Mouse (Mus musculus) spleen, postnatal 4 days (tissue): ENCODE data around the gene Erf.

Experiments
- DNase-seq, 2 experiments: peaks; one replicate each; pipeline ENCODE4 v3.0.0; 2022; ENCODE audit warnings: low spot score in 2 of 2

Erf gene

DNA sequence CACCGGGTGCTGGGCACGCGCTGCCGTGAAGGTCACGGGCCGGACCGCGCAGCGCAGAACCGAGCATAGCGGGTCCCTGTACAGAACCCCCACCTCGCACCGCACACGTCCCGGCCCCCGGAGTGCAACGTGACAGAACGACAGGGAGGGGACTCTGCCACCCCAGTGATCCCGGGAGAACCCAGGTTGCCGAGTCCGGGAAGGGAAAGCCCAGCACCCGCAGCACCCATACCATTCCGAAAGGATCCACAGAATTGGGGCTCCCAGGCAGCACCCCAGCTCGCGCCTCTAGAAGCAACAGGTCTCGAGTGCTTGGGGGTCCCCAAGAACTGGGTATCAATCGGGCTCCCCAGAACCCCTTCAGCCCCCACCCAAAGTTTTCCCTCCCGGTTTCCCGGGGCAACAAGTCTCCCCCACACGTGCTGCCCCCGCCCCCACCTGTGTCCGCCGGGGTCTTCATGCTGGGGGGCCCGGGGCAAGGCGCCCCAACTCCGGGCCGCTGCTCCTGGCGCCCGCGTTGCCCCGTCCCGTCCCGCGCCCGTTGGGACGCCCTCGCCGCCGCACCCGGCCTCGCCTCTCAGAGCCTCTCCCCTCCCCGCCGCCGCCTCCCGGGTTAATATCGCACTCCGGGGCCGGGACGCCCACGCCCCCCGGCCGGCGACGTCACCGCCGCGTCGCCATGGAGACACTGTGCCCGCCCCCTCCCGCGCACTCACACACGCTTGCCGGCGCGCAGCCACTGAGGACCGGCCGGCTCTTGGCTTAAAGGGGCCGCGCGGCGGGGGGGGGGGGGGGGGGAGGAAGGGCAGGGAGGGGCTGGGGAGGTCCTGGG lies at the start of gene Erf:
Gene Erf (minus strand): TSS at position 621 of the 832 bp plus-strand sequence.
- peak; percentile 95 to 99 for DNase-seq

DNA sequence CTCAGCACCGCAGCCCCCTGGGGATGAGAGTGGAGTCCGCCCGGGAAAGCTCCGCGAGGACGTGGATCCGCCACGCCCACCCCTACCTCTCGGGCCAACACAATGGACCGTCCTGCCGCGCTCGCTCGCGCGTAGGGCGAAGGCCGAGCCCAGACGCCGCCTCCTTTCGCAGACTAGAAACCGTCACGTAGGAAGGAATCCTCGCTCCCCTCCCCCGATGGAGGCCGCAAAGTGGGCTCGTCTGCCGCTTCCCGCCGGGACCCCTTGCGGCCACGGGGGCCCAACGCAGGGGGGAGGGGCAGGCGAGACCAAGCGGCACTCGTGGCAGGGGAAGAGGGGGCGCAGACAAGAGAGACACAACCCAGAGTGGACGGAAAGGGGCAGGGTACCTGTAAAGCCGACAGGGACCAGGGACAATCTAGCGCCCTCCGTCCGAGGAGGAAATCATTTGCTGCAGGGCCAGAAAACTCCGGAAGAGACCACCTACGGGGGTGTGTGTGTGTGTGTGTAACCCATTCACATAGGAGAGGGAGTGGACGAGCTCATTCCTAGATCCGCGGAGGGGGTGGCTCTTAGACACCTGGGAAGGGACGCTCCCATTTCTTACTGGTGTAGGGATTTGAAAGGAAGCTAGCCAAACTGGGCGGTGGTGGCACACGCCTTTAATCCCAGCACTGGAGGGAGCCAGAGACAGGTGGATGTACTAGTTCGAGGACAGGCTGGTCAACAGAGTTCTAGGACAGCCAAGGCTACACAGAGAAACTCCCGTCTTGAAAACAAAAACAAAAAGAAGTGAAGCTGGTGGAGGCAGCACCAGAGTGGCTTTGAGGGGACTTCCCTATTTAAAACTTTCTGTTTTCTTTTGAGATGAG lies 47.1 kb upstream of the Erf start, which contains the start of gene Pafah1b3:
Gene Pafah1b3 (minus strand): TSS at position 533 of the 872 bp plus-strand sequence.
- peak; percentile 64 to 83 for DNase-seq

DNA sequence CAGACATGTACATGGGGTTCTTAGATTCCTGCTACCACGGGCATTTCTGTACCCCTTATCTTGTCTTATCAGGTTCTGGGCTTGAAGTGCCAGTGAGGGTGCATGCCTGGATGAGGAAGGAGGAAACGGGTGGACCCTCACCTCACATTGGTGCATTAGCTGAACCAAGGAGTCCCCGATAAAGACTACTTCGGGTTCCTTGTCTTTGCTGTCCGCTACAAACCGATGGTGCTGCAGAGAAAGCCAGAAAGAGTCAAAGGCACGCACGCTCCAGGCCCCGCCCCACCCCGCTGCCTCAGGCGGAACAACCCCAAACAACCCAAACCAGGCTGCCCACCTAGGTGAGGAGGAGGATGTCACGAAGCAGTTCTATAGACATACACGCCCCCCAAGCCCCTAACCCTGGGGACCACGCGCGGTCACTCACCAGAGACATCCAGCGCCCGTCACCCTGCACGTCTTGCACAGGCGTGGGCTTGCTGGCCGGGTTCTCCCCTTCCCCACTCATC lies 46.4 kb upstream of the Erf start:
- peak; percentile 64 to 80 for DNase-seq

DNA sequence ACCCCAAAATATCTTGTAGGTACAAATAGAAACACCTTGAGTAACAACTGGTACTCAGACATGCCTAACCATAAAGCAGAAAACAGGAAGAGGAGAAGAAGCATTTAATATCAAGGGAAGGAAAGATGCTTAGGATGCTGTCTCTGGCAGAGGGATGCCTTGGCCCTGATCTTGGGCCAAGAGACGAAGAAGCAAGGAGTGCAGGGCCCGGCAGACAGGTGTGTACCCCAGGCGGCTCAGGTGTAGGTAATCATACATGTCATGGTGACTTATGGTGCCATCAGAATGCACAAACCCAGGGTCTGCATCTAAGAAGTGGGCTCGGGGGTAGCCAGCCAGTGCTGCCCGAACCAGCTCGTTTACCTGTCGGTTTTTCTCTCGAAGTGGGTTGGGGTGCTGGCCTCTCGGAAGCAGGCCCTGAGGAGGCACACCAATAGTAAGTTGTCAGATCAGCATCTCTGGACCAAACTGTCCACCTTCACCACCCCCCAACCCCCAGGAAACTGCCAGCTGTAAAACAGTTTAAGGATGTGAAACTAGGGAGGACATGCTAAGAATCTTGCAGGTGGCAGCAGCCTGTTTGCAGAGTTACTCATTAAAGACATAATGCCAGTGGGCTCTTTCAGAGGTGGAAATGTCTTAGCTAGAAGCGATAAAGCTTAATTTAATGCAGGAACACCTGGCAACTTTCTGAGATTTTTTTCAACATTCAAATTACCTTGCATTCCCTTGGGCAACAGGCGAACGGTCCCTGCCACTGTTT lies 44.6 kb upstream of the Erf start:
- DNase-seq = peak; percentile 15 to 64

DNA sequence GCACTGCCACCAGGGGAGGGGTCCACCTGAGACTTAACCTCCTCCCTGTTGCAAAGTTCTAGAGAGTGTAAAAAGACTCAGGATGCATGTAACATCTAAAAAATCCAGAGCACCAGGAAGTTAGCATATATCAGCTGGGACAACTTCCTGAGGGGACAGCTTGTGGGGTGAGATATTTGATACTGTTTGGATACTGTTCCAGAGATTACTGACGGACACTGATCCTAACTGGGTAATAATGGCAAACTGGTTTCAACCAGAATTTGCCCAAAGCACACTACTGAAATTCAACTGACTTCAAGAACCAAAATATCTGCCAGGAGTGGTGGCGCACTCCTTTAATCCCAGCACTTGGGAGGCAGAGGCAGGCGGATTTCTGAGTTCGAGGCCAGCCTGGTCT lies 43.9 kb upstream of the Erf start:
- no peak for DNase-seq

DNA sequence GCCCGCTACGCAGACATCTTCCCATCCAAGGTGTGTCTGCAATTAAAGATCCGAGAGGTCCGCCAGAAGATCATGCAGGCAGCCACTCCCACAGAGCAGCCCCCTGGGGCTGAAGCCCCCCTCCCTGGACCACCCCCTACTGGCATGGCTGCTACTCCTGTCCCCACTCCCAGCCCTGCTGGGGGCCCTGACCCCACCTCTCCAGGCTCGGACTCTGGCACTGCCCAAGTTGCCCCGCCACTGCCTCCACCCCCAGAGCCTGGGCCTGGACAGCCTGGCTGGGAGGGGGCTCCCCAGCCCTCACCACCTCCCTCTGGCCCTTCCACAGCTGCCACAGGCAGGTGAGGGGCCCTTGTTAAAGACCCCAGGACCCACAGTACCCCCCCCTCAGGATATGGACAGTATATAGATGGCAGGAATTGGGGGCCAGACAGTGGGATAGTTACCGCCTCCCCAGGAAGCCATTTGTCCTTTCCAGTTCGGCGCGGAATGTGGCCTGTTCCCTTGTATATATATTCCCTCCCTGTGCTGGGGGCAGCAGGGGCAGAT lies 42.7 kb upstream of the Erf start:
- no peak for DNase-seq

DNA sequence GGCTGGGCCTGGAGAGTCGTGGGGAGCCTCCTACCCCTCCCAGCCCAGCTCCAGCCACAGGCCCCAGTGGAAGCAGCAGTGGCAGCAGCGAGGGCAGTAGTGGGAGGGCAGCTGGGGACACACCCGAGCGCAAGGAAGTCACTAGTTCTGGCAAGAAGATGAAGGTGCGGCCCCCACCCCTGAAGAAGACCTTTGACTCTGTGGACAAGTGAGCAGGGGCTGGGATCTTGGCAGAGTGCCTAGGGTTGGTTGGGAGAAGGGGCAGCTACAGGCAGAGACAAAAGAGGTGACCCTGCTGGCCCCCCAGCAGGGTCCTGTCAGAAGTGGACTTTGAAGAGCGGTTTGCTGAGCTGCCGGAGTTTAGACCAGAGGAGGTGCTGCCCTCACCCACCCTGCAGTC lies 41.5 kb upstream of the Erf start:
- peak in 1 of 2 experiments; percentile 61 for DNase-seq

DNA sequence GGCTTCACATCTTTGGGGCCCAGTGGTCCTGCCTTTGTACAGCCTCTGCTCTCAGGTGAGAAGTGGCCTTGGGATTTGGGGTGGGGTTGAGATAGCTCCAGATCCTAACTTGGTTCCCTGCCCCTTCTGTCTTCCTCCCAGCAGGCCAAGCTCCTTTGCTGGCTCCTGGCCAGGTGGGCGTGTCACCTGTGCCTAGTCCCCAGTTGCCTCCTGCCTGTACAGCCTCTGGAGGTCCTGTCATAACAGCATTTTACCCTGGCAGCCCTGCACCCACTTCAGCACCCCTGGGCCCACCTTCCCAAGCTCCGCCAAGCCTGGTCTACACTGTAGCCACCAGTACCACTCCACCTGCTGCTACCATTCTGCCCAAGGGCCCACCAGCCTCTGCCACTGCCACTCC lies 40.4 kb upstream of the Erf start:
- DNase-seq = peak; percentile 60 to 75

DNA sequence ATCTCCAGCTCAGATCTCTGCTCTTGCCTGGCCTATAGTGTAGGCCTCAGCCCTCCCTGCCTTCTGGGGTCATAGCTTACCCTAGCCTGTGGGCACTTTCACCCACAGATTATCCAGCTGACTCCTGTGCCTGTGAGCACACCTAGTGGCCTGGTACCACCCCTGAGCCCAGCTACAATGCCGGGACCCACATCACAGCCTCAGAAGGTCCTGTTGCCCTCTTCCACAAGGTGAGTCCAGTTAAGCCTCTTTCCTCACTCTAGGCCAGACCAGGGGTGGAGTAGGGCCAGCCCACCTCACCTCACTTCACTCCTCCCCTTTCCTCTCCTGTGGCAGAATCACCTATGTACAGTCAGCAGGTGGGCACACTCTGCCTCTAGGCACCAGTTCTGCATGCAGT lies 39.9 kb upstream of the Erf start:
- peak in 1 of 2 experiments; percentile 53 for DNase-seq

DNA sequence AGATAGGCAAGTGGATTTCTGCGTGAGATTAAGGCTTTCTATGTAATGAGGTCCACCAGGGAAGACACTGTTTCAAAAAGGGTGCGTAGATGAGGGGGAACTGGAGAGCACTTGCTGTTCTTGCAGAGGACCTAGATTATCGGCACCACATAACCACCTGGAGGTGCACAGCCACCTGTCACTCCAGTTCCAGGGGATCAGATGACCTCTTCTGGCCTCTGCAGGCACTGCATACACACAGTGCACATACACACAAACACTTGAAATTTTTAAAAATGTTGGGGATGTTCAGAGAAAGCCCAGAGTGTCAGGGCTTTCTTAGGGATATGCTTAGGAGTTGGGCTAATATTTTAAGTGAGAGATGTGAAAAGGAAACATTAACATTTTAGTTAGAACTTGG lies 39.4 kb upstream of the Erf start:
- peak in 1 of 2 experiments; percentile 55 for DNase-seq

DNA sequence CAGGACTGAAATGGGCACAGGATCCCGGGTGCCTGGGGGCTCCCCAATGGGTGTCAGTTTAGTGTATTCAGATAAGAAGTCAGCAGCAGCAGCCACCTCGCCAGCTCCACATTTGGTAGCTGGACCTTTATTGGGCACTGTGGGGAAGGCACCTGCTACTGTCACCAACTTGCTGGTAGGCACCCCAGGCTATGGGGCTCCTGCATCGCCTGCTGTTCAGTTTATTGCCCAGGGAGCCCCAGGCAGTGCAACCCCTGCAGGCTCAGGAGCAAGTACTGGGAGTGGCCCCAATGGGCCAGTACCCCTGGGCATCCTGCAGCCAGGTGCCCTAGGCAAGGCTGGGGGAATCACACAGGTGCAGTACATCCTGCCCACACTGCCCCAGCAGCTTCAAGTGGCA lies 38.2 kb upstream of the Erf start:
- DNase-seq = no peak

DNA sequence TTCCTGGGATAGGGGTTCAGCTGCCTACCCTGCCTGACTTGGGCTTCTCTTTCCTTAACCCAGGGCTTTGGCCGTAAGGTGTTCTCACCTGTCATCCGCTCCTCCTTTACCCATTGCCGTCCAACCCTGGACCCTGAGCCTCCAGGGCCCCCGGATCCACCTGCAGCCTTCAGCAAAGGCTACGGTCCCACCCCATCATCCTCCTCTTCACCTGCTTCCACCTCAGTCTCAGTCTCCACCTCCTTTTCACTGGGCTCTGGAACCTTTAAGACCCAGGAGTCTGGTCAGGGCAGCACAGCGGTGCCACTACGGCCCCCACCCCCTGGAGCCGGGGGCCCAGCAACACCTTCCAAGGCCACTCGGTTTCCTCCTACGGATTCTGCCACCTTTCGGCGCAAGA lies 37.5 kb upstream of the Erf start:
- DNase-seq = peak in 1 of 2 experiments; percentile 58

DNA sequence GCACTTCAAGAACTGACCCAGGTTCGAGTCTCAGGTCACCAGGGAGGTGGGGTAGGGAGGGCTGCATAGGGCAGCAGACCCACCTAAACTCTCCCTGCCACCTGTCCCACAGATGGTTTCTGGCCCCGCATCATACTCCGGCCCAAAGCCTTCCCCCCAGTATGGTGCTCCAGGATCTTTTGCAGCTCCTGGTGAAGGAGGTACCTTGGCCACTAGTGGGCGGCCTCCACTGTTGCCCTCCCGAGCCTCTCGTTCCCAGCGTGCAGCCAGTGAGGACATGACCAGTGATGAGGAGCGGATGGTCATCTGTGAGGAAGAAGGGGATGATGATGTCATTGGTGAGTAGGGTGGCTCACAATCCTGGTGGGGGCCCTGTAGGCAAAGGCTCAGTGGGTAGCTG lies 36.4 kb upstream of the Erf start:
- DNase-seq = peak in 1 of 2 experiments; percentile 59

DNA sequence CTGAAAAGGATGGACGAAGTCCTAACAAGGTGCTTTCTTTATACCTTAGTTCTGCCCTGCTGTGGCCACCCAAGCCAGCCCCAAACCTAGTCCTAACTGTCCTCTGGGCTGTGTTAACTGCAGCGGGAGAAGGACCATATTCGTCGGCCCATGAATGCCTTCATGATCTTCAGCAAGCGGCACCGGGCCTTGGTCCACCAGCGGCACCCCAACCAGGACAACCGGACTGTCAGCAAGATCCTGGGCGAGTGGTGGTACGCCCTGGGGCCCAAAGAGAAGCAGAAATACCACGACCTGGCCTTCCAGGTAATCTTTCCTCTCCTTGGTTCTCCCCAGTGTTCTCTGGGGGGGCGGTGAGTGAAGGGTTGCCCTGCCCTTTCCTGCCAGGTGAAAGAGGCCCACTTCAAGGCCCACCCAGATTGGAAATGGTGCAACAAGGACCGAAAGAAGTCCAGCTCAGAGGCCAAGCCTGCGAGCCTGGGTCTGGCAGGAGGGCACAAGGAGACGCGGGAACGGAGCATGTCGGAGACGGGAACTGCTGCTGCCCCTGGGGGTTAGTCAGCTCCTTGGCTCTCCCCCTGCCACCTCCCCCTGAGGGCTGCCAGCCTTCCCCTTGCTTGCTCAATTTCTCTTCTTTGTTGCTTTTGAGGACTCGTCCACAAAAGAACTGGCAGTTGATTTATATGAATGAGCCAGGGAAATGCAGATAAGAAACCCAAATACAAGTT lies 35.1 kb upstream of the Erf start:
- peak; percentile 12 to 63 for DNase-seq

DNA sequence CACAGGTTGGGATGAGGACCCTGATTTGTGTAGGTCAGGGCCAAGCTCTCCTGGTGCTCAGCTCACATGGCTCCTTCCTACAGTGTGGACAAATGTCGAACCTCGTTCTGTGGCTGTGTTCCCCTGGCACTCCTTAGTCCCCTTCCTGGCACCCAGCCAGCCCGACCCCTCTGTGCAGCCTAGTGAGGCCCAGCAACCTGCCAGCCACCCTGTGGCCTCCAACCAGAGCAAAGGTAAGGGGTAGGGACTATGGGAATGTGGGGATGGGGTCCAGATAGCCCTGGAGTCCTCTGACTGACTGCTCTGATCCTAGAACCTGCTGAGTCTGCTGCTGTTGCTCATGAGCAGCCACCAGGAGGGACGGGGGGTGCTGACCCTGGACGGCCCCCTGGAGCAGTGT lies 34.2 kb upstream of the Erf start:
- DNase-seq = peak; percentile 16 to 69

DNA sequence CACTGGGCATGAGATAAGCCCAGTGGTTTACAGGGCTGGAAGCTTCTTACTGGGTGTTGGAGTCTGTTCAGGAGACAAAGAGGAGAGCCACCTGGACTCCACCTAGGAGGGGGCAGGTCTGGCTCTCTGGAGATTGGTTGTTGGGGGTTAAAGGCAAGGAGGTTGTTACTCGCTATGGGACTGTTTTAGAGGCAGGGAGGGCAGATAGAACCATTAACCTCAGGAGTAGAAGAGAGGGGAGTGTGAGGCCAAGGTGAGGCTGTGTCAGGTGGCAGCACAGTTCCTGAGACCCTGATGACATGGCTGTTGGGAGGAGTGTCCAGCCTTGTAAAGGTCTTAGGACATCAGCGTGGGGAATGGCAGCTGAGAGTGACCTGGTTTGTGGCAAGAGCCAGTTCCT lies 33.6 kb upstream of the Erf start:
- DNase-seq = peak in 1 of 2 experiments; percentile 14

DNA sequence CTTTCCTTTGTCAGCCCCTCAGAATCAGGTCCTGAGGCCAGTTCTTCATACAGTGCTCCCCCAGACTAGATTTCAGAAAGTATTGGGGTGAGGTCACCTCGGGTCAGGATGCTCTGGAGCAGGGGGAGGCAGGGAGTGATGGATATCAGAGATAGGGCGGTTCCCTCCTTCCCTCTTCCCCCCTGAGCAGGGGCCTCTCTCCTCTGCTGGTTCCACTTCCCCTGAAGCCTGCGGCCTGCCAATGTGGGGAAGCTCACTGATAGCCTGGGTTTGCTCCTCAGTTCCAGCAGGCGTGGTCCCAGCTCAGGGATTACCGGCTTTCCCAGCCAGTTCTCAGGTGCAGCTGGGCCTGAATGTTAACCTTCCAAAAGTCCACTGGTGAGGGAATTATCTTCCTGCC lies 33.1 kb upstream of the Erf start:
- DNase-seq = peak; percentile 35 to 71

DNA sequence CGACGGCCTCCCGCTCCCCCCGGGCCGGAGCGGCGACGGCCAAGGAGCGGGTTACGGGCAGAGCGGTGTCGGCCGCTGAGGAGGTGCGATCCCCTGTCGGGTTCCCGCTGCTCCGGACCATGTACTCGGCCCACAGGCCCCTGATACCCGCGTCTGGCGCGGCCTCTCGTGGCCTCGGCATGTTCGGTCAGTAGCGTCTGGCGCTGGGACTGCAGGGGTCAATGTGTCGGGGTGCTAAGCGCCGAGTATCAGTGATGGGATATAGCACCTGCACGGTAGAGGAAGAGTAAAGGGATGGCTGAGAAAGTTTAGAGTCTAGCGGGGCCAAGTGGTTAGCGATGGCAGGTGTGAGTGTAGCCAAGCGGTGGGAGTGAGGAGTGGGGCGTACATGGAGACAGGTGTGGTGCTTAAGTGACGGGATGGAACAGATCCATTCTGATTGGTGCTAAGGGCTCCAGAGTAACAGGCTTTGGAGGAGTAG lies 32.2 kb upstream of the Erf start:
- DNase-seq = peak; percentile 59 to 81

DNA sequence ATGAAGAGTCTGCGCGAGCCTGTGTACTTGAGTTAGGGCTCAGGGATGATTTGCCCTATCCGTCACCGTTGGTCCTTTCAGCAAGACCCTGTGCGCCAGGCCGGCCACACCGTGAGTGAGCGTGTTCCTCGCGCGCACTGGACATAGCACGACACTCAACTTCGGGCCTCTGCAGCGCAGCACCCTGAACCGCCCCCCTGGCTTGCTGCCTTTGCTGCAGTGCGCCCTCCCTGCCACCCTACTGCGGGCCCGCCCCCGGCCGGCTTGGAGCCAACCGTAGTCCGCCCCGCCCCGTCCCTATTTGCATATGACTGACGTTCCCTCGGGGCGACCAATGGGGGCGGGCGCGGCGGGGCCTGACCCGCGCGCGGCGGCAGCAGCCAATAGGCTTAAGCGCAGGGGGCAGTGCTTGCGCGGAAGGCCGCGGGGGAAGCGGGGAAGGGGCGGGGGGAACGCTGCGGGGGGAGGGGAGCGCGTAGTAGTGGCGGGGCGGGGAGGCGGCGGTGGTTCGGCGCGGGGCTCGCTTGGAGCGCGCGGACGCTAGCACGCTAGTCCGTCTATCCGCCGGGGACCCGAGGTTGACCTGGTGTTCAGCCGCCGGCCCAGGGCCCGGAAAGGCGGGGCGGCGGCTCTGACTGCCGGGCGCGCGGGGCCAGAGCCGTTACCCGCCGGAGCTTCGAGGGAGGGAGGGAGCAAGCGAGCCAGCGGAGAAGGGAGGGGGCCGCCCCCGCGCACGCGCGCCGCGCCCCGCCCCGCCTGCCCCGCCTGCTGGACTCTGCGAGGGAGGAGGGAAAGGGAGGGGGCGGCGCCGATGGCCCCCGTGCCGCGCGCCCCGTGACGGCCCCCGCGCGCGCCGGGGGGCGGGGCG lies 31.4 kb upstream of the Erf start:
- DNase-seq = peak; percentile 99
